Mouse (Mus musculus): Measurements from ENCODE around the gene Pbrm1.

DNA sequence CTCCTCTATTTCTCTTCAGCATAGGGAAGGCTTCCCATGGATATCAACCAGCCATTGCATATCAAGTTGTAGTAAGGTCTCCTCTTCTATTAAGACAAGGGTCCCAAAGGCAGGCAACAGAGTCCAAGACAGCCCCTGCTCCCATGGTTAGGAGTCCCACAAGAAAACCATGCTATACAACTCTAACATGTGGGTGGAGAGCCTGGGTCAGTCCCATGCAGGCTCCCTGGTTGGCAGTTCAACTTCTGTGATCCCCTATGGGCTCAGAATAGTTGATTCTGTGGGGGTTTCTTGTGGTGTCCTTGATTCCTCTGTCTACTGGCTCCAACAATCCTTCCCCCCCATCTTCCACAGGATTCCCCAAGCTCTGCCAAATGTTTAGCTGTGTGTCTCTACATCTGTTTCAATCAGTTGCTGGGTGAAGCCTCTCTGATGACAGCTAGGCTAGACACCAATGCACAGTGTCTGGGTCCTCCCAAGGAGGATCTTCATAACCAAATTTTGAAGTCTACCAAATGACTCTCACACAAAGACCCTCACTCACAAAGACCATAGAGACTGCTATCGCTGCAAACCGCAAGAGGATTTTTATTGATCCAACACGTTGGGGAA is 59.8 kb downstream of the Pbrm1 start:
- TF ChIP-seq CTCF (IDR thresholded peaks at IDR 0.05; ENCODE audit: extremely low read depth, insufficient read length, insufficient replicate concordance, low read depth, low read length) (no peak), POLR2A (IDR thresholded peaks at IDR 0.05; ENCODE audit: low read depth, low read length) (no peak)

Data from small intestine, adult 2 months (tissue).